Mouse (Mus musculus): ENCODE measurements at regions not wholly inside any gene's neighbourhood (a gene's known extent, or its start where the extent isn't known, plus 50 kb on each side); places are given as distances from the start of the nearest gene placed in this dataset.
"Not testable (repeated sequence)": the region's sequence is repeated elsewhere in the genome, so short reads cannot be mapped to it uniquely, and the experiment has no call there.

DNA sequence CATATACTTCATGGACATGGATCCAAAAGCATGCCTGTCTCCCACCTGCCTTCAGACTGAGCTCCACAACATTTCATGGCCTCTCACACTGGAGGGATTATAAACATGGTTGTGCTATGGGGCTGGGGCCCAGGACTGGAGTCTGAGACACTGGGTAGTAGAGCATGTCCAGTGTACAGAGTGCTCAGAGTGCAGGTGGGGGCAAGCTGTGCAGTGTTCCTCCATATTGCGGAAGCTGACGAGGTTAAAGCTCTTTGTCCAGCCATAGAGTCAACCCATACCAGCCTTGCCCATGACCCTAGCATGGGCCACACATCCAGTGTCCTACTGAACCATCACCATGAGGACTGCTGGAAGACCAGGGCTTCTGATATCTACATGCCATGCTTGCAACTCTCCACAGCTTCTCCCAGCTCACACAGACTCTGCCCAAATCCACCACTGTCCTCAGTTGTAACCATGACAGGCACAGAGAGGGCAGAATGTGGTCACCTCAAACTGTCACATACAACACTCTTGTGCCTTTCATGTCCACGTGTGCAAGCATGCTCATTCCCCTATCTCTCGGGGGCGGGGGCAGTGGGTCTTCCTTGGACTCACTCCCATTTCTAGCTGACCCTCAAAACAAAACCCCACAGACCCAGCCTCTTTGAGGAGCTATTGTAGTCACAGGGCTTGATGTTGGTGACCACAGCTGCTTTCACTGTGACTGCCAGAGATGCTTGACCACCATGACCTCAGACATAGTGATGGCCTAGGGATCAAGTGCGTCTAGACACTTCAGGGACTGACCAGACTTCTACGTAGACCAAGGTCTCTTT lies 55.9 kb downstream of the Tmem121 start:
- DNase-seq (ENCODE audit: low read depth, low spot score), result no peak

DNA sequence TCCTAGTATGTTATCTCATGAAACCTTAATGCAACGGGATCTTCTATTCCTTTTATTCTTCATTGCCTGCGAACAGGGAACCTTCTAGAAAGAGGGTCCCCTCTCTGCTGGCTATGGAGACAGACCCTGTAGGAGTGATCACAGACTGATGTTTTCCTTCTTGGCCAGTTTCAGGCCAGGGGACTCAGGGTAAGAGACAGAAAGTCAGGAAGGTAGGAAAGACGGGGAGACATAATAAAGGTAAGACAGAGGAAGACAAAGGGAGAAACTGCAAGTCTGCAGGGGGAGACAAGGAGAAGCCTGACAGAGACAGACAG lies 56.4 kb downstream of the Tmem121 start:
- no peak for DNase-seq (ENCODE audit: low read depth, low spot score)

DNA sequence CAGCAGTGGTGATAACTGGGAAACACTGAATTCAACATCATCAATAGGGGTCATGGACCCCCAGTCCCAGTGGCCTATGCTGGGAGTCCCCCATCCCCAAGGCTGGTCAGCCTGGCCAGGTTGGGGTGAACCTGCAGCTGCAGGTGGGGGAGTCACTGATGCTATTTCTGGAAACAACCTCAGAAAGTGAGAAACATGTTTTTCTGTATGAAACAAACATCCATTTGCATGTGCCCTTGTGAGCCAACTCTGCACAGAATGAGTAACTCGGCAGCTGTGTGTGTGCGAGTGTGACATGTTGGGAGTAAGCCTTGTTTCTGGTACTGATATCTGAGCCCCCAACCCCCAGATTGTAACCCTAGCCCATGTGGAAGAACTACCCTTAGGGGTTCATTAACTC lies 59.0 kb downstream of the Tmem121 start:
- DNase-seq (ENCODE audit: low read depth, low spot score), result no peak

DNA sequence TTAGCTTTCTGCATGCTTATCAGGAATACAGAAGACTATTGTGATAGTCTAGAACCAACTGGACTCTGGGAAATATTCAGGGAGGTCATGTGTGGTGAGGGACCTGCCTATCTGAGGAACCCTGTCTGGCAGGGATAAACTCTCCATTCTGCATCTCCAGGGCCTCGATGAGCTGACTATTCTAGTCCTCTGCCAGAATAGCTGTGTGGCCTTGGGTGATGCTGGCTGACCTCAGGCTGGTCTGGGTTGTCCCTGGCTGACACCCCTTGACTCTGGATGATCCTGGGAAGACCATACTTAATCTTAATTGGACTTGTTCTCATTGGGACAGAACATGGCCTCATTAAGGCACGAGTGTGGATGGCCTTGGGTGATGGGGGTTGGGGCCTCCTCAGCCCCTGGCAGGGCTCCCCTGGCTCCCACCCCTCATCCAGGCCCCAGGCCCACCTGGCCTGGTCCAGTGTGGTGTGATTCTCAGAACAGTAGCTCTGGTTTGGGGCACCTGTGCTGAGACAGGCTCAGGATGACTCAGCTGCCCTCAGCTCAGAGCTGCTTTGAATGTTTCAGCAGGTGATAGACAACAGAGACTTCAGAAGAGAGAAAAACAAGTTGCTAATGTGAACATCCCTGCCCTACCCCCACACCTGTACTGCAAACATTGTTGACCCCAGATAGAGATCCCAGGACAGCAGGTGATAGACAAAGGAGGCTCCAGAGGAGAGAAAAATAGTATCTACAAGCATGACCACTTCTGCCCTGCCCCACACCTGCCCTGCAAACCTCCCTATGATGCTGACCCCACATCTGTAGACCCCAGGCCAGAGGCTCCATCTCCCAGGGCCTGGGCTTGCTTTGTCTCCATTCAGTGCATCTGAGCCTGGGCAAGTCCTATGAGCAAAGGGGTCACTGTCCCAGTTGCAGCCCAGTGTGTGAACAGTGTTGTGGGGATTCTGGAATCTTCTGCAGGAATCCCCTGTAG lies 68.0 kb downstream of the Tmem121 start:
- DNase-seq (ENCODE audit: low read depth, low spot score), result not testable (repeated sequence)

DNA sequence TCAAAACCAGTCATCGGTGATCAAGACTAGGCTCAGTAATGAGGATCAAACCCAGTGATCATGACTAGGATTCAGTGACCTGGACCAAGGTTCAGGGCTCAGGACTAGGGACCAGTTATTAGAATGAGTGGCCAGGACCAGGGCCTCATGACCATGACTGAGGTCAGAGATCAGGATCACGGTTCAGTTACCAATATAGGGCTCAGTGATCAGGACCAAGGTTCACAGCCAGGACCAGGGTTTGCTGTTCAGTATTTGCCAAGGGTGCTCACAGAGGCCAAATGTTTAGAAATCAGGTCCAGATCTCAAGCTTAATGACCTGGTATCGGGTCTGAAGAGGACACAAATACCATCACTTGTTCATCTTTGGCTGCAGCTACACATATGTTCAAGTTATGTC lies 69.6 kb downstream of the Tmem121 start:
- no peak for DNase-seq (ENCODE audit: low read depth, low spot score)

DNA sequence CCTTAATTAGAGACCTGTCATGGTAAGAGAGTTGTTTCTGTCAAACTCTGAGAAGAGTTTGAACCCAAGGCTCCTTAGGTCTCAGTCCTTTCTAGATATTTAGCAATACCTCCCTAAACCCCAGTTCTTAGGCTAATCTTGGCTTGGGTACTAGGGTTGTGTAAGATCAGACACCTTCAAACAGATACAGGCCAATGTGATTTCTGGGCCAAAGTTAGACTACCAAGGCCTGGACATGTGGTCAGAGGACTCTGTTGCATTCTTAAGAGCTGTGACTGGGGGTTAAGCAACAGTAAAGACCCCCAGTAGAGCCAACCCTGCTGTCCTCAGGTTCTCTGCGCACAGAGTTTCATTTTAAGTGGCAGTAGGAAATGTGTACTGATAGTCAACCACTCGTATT lies 70.9 kb downstream of the Tmem121 start:
- DNase-seq (ENCODE audit: low read depth, low spot score), result no peak

DNA sequence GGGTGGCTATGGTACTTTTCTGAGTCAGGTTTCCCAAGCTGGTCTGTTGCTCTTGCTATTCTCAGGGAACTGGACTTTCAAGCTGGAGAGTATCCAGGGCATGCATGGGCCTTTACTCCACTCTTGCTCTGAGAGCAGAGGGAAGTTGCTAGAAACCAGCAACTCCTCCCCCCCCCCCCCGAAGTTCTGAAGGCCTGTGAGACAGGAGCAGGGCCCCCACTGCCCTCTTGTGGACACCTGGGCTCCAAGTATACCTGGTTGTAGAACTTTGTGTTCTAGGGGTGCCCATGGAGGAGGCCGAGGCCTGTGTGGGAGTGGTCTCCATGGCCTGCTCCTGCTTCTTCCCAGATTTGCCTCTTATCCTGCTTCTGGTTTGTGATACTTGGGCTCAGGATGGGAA lies 71.5 kb downstream of the Tmem121 start:
- no peak for DNase-seq (ENCODE audit: low read depth, low spot score)

DNA sequence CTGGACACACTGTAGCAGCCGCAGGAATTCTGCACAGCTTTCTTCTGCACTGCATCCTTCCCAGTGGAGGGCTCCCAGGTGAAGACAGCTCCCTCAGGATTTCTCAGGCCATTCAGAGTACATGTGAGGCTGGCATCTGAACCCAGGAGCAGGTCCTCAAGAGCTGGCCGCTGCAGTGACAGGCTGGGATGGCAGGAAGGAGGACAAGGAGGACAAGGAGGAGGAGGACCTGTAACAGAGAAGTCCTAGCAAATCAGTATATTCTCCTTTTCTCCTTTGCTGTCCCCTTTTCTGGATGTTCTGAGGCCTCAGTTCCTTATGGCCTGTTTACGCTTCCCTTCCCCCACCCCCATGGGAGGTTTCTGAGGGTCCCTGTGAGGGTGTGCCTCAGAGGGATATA lies 73.7 kb downstream of the Tmem121 start:
- DNase-seq (ENCODE audit: low read depth, low spot score), result no peak

DNA sequence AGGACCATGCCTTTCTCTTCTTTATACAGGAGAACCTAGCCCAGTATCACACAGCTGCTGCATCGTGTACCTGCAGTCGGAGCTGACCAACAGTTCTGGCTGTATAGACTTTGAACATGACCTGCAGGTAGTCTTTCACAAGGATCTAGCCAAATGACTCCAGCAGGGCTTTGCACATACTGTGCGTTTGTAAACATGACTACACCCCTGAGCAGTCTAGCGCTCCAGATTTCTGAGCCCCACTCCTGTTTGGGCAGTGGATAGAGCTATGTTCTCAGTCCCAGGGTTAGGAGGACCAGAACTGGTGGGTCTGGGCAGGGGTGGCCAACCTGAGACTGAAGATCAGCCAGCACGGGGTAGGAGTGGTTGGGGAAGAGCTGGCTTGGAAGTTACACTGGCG lies 74.6 kb downstream of the Tmem121 start:
- no peak for DNase-seq (ENCODE audit: low read depth, low spot score)

DNA sequence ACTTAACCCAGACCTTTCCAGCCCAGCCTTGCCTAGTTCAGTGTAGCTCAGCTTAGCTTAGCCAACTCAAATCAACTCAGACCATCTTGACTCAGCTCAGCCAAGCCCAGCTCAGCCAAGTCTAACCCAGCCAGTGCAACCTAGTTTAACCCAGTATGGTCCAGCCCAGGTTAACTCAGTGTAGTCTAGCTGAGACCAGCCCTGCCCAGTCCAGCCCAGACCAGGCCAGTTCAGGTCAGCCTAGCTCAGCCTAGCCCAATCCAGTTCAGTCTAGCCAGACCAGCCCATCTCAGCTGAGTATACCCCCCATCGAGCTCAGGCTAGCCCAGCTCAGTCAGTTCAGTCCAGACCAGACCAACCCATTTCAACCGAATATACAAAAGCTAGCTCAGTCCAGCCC lies 90.2 kb downstream of the Tmem121 start:
- DNase-seq (ENCODE audit: low read depth, low spot score), result no peak

DNA sequence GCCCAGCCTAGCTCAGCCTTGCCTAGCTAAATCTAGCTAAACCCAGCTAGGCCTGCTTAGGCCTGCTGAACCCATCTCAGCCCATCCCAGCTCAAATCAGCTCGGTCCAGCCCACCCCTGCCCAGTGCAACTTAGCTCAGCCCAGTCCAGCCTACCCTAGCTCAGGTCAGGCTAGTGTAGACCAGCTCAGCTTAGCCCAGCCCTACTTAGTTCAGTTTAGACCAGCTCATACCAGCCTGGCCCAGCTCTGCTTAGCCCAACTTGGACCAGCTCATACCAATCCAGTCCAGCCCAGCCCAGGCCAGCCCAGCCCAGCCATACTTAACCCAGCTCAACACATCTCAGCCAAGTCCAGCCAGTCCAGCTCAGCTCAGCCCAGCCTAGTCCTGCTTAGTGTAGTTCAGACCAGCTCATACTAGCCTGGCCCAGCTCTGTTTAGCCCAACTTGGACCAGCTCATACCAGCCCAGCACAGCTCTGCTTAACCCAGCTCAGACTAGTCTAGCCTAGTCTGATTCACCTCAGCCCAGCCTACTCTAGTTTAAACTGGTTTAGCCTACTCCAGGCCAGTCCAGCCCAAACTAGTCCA lies 90.7 kb downstream of the Tmem121 start:
- DNase-seq (ENCODE audit: low read depth, low spot score), result no peak

DNA sequence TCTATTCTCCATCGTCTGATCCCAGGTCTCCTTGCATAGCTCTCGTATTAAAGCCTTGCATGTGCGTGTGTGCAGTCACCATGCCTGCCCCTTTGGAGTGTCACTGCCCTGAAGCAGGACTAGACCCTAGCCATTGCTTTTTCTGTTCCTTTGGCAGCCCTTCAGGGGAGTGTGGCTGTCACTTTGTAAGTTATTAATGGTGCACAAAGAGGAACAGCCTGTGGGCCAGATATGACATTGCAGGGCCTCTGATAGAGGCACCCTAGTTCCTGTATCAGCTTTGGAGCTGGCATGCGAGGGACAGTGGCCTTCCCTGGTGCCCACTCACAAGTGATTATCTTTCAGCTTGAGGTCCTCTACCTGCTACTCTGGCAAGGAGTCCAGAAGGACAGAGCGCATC lies 92.0 kb downstream of the Tmem121 start:
- DNase-seq (ENCODE audit: low read depth, low spot score), result no peak

DNA sequence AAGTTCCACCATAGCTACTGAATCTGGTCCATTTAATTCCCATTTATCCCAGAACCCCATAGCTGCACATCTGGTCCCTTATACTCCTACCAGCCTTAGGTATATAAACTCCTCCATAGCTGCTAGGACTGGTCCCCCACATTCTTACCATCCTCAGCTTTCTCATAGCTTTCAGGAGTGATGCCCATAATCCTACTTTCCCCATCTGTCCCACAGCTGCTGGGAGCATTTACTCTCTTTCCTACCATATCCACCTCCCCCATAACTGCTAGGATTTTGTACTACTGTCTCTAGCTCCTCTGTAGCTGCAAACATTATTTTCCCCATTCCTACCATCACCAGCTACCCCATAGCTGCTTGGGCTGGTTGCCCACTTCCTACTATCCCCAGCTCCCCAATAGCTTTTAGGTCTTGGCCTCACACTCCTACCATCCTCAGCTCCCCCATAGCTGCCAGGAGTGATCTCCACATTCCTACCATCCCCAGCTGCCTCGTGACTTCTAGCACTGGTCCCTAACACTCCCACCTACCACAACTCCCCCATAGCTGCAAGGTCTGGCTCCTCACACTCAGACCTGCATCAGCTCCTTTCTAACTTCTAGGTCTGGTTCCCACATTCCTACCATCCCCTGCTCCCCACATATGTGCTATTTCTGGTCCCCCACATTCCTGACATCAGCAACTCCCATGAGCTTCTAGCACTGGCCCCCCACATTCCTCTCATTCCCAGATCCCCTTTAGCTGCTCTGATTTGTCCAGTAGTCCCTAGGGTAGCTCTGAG lies 106.5 kb downstream of the Tmem121 start:
- peak; percentile 60 for DNase-seq (ENCODE audit: low read depth, low spot score)

DNA sequence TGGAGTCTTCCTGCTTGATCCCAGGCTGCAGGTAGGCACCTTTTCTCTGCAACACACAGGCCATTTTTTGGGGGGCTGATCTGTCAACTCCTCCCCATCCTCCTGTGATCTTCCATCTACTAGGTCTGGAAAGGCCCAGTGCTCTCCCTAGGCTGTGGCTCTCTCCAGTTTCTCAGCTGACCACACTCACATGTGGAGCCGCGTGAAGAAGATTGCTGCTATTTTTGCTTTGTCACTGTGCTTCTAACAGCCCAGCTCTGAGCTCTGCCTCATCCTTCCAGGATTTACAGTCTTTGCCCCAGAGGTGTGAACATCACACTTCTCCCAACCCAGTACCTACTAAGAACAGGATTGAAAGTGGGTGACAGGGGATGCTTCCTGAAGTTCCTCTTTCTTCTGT lies 110.2 kb downstream of the Tmem121 start:
- peak; percentile 49 for DNase-seq (ENCODE audit: low read depth, low spot score)

DNA sequence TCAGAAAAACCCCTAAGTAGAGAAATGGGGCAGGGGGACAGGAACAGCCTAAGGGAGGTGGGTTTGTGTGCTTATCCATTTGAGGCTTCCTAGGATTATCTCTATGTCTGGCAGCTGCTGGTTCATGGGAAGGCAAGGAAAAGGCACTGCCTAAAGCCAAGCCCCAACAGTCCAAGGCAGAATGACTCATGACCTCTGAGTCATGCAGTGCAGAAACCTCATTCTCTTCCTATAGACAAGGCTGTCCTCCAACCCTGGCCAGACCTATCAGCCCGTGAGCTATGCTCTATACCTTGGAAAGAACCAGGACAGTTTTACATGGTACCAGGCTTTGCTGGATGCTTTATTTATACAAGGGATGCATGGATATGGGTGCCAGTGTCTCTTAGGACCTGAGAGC lies 120.2 kb downstream of the Tmem121 start:
- no peak for DNase-seq (ENCODE audit: low read depth, low spot score)

DNA sequence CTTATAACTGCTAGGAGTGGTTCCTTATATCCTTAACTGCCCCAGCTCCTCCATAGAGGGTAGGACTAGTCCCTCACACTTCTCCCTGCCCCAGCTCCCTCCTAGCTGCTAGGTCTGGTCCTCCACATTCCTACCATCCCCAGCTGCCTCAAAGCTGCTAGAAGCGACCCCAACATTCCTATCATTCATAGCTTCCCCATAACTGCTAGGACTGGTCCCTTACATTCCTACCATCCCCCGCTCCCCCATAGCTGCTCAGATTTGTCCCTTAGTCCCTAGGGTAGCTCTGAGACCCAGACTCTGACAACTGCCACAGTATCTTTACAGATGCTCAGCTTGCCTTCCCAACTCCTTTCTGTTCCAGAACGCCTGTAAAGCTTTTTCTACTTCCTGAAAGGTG lies 127.6 kb downstream of the Tmem121 start:
- DNase-seq (ENCODE audit: low read depth, low spot score), result no peak

DNA sequence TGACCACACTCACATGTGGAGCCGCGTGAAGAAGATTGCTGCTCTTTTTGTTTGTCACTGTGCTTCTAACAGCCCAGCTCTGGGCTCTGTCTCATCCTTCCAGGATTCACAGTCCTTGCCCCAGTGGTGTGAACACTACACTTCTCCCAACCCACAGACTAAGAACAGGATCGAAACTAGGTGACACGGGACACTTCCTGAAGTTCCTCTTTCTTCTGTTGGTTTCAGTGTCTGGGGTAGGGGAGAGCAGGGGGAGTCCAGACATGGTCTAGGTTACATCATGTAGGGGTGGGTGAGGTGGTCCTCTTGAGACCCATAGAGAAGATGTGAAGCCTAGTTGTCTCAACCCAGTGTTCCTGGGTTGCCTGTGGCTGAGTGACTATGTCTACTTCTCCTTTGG lies 128.9 kb downstream of the Tmem121 start:
- no peak for DNase-seq (ENCODE audit: low read depth, low spot score)

DNA sequence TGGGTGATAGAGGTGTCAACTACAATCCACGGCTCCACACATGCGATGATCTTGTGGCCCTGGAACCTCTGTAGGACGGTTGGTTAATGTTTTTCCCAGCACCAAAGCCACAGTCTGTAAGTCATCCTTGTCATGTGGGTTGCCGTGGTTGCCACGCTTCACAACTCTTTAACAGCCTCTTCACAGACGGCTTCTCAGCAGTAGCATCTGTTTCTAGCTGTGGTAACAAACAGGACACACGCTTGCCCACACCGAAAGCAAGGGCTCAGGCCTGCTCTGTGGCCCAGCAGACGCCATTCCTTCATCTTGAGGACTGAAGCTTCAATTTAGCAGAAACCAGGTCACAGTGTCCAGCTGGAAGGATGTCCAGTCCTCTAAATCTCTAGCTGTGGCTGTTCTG lies 135.4 kb downstream of the Tmem121 start:
- DNase-seq (ENCODE audit: low read depth, low spot score), result no peak

DNA sequence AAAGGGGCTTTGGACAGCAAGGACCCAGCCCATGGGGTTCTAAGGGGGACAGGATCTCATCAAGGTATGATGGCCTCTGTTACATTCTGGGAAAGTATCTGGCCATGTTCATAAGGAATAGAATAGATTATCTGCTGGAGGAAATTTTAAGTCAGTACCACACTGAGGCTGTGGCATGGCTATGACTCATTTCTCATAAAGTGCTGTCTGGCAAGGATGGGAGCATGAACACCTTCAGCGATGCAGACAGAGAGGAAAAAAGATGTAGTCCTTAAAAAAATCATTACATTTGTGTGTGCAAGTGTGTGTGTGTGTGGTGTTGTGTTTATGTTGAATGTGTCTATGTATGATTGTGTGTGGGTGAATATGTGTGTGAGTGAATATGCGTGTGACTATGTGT lies 136.4 kb downstream of the Tmem121 start:
- peak; percentile 6 for DNase-seq (ENCODE audit: low read depth, low spot score)

DNA sequence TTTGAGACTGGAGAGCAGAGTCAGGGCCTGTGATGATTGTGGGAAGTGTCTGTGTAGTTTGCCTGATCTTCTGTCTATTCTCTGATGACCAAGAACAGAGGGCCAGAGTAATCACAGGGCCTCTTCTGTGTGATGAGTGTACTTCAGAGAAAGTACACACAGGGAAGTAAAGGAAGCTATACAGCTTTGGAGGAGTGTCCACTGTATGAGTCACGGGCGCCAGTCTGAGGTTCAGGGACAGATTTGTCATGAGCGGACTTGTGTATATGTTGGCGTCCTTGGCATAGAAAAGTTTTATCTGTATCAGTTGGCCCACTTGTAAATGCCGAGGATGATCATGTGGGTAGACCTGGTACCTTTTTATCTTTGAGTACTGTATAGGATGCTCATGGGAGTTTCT lies 142.1 kb downstream of the Tmem121 start:
- DNase-seq (ENCODE audit: low read depth, low spot score), result no peak

DNA sequence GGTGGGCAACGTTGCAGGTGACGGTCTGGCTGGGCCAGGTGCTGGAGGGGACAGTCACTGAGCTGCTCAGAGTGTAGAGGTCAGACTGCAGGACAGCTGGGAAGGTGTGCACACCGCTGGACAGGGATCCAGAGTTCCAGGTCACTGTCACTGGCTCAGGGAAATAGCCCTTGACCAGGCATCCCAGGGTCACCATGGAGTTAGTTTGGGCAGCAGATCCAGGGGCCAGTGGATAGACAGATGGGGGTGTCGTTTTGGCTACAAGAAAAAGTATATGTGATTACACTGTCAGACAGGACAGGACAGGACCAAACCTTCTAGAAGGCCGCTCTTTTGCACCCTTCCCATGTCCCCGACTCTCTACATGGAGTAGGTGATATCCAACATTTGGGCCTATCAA lies 144.5 kb downstream of the Tmem121 start:
- DNase-seq (ENCODE audit: low read depth, low spot score), result no peak

DNA sequence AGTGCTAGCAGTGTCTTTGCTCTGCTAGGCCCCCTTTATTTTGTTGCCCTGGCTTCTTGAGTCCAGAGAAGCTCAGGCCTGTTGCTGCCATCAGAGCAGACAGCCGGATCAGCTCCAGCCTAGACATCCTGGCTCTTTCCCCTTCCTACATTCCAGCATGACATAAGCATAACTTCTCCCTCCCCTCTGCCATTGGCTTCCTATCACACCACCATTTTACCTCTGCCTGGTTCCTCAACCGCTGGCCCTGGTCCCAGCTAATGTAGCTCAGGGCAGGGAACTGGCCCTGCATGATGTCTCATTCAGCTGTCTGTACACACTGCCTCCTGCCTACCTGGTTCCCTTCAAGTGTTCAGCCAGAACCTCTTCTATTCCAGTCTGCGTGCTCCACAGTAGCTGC lies 146.5 kb downstream of the Tmem121 start:
- no peak for DNase-seq (ENCODE audit: low read depth, low spot score)
